Mouse (Mus musculus): ENCODE measurements around the gene Ildr2. TPM values are rescaled to one million over a fixed set of nuclear protein-coding genes. Genes with fewer than 3 reads are reported as not detected.

Ildr2 gene
- polyA plus RNA-seq, 1 experiment: 0.23 TPM

GRCm38 (mm10) chr1:166282597-166283210, 28.8 kb downstream of the Ildr2 start:
- H3K4me1 ChIP-seq (ENCODE audit: control insufficient read depth, insufficient read depth, insufficient read length): no peaks in the 10 kb centered on the region
- TF ChIP-seq CTCF (IDR thresholded peaks at IDR 0.05; ENCODE audit: extremely low read depth, insufficient read depth, insufficient read length, insufficient replicate concordance): no peak
- no peak for TF ChIP-seq POLR2A (IDR thresholded peaks at IDR 0.05; ENCODE audit: low read depth, low read length)
- no peak overlapping the region for H3K4me3 ChIP-seq (ENCODE audit: extremely low read depth, insufficient read depth, insufficient read length)
- WGBS: 28% methylated on average over 22 of the region's 22 CpGs
- H3K36me3 ChIP-seq (ENCODE audit: control insufficient read depth, insufficient read depth, low read length): no peaks in the 10 kb centered on the region
- H3K27ac ChIP-seq (ENCODE audit: insufficient read depth, low read length): no peak overlapping the region
- no peak for DNase-seq (ENCODE audit: low read depth in 1 of 2, low spot score in 2 of 2)
- H3K27me3 ChIP-seq (ENCODE audit: control insufficient read depth, insufficient read depth, low read length): 0 out of 2 replicates have a peak, but pooled peaks cover 2% of the 10 kb centered on the region

- 95% methylated on average over 6 of the region's 6 CpGs for WGBS
- DNase-seq (ENCODE audit: low read depth in 1 of 2, low spot score in 2 of 2): no peak
- TF ChIP-seq POLR2A (IDR thresholded peaks at IDR 0.05; ENCODE audit: low read depth, low read length): no peak
- TF ChIP-seq CTCF (IDR thresholded peaks at IDR 0.05; ENCODE audit: extremely low read depth, insufficient read depth, insufficient read length, insufficient replicate concordance): no peak
Observed at GRCm38 (mm10) chr1:166283451-166283850, 29.5 kb downstream of the Ildr2 start.

DNA sequence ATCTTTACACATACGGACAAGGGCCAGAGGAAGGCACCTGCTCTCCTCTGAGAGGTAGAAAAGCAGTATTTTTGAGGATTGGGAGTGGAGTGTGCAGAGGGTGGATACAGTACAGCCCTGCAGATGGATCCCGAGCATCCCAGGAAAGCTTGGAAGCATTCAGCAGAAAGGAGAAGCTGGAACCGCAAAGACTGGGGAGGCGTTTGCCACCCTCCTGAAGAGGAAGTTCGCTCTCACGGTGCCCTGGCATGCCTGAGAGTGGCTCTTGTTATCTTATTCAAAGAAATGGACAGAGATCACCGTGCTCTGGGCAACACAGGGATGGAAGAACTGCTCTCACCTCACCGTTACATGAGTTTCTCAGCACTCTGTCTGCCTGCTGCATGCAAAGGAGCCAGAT, 30.5 kb downstream of the Ildr2 start:
- Histone ChIP-seq H3K27ac (ENCODE audit: insufficient read depth, low read length) (no peak overlapping the region), H3K4me3 (ENCODE audit: extremely low read depth, insufficient read depth, insufficient read length) (no peak overlapping the region), H3K36me3 (ENCODE audit: control insufficient read depth, insufficient read depth, low read length) (no peaks in the 10 kb centered on the region), H3K4me1 (ENCODE audit: control insufficient read depth, insufficient read depth, insufficient read length) (no peaks in the 10 kb centered on the region), H3K27me3 (ENCODE audit: control insufficient read depth, insufficient read depth, low read length) (0 out of 2 replicates have a peak, but pooled peaks cover 2% of the 10 kb centered on the region)
- TF ChIP-seq CTCF (IDR thresholded peaks at IDR 0.05; ENCODE audit: extremely low read depth, insufficient read depth, insufficient read length, insufficient replicate concordance) (no peak), POLR2A (IDR thresholded peaks at IDR 0.05; ENCODE audit: low read depth, low read length) (no peak)
- 23% methylated on average over 8 of the region's 8 CpGs for WGBS
- DNase-seq (ENCODE audit: low read depth in 1 of 2, low spot score in 2 of 2): no peak

More at GRCm38 (mm10) chr1:166283451-166283850, 29.5 kb downstream of the Ildr2 start:
- Histone ChIP-seq H3K27ac (ENCODE audit: insufficient read depth, low read length) (no peak overlapping the region), H3K36me3 (ENCODE audit: control insufficient read depth, insufficient read depth, low read length) (no peaks in the 10 kb centered on the region), H3K4me3 (ENCODE audit: extremely low read depth, insufficient read depth, insufficient read length) (no peak overlapping the region), H3K4me1 (ENCODE audit: control insufficient read depth, insufficient read depth, insufficient read length) (no peaks in the 10 kb centered on the region), H3K27me3 (ENCODE audit: control insufficient read depth, insufficient read depth, low read length) (0 out of 2 replicates have a peak, but pooled peaks cover 2% of the 10 kb centered on the region)

DNA sequence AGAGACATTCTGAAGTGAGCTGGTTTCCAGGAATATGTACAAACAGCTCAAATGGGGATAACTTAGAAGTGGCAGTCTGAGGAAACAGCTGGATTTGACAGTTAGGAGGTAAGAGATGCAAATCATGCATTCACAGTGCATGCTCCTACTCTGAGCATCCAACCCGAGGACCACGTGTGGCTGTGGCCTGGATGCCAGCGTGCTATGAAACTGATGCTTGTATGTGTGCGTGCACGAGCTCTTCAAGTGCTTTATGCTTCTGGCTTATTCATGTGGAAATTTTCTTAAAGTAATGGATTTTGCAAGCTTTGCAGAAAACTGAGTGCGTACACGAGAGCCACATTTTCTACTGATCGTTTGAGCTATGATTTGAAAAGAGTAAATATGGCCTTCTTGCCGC, 32.3 kb downstream of the Ildr2 start:
- Histone ChIP-seq H3K4me3 (ENCODE audit: extremely low read depth, insufficient read depth, insufficient read length) (no peak overlapping the region), H3K4me1 (ENCODE audit: control insufficient read depth, insufficient read depth, insufficient read length) (no peaks in the 10 kb centered on the region), H3K27ac (ENCODE audit: insufficient read depth, low read length) (no peak overlapping the region), H3K36me3 (ENCODE audit: control insufficient read depth, insufficient read depth, low read length) (no peaks in the 10 kb centered on the region), H3K27me3 (ENCODE audit: control insufficient read depth, insufficient read depth, low read length) (no peaks in the 10 kb centered on the region)
- DNase-seq (ENCODE audit: low read depth in 1 of 2, low spot score in 2 of 2): no peak
- TF ChIP-seq CTCF (IDR thresholded peaks at IDR 0.05; ENCODE audit: extremely low read depth, insufficient read depth, insufficient read length, insufficient replicate concordance) (no peak), POLR2A (IDR thresholded peaks at IDR 0.05; ENCODE audit: low read depth, low read length) (no peak)
- WGBS: 89% methylated on average over 9 of the region's 9 CpGs

- TF ChIP-seq CTCF (IDR thresholded peaks at IDR 0.05; ENCODE audit: extremely low read depth, insufficient read depth, insufficient read length, insufficient replicate concordance) (no peak), POLR2A (IDR thresholded peaks at IDR 0.05; ENCODE audit: low read depth, low read length) (no peak)
- Histone ChIP-seq H3K4me1 (ENCODE audit: control insufficient read depth, insufficient read depth, insufficient read length) (no peaks in the 10 kb centered on the region), H3K4me3 (ENCODE audit: extremely low read depth, insufficient read depth, insufficient read length) (no peak overlapping the region), H3K36me3 (ENCODE audit: control insufficient read depth, insufficient read depth, low read length) (no peaks in the 10 kb centered on the region), H3K27me3 (ENCODE audit: control insufficient read depth, insufficient read depth, low read length) (no peaks in the 10 kb centered on the region), H3K27ac (ENCODE audit: insufficient read depth, low read length) (no peak overlapping the region)
- 81% methylated on average over 6 of the region's 6 CpGs for whole genome bisulfite sequencing
- no peak for DNase-seq (ENCODE audit: low read depth in 1 of 2, low spot score in 2 of 2)
Observed at GRCm38 (mm10) chr1:166290562-166290961, 36.6 kb downstream of the Ildr2 start.

DNA sequence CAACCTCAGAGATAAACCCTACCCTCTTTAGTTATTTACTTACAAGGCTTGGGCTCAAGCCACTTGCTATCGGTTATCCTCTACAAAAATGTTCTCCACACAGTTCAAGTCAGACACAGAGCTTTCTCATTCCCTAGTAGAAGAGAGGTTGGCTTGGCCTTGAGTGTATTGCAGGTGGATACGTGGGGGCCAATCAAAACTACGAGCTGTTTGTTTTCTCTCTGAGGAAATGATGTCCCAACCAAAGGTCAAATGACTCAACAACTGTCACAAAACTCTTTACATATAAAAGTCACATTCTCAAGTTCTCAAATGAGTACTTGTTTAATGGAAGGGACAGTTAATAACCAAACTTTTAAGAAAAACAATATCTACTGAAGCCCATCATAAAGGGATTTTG, 39.1 kb downstream of the Ildr2 start:
- Histone ChIP-seq H3K4me3 (ENCODE audit: extremely low read depth, insufficient read depth, insufficient read length) (no peak overlapping the region), H3K27me3 (ENCODE audit: control insufficient read depth, insufficient read depth, low read length) (no peaks in the 10 kb centered on the region), H3K27ac (ENCODE audit: insufficient read depth, low read length) (no peak overlapping the region), H3K4me1 (ENCODE audit: control insufficient read depth, insufficient read depth, insufficient read length) (no peaks in the 10 kb centered on the region), H3K36me3 (ENCODE audit: control insufficient read depth, insufficient read depth, low read length) (no peaks in the 10 kb centered on the region)
- TF ChIP-seq CTCF (IDR thresholded peaks at IDR 0.05; ENCODE audit: extremely low read depth, insufficient read depth, insufficient read length, insufficient replicate concordance) (no peak), POLR2A (IDR thresholded peaks at IDR 0.05; ENCODE audit: low read depth, low read length) (no peak)
- 80% methylated on average over 3 of the region's 3 CpGs for WGBS
- DNase-seq (ENCODE audit: low read depth in 1 of 2, low spot score in 2 of 2): no peak

- DNase-seq (ENCODE audit: low read depth in 1 of 2, low spot score in 2 of 2): no peak
- no peaks in the 10 kb centered on the region for H3K36me3 ChIP-seq (ENCODE audit: control insufficient read depth, insufficient read depth, low read length)
- H3K4me3 ChIP-seq (ENCODE audit: extremely low read depth, insufficient read depth, insufficient read length): no peak overlapping the region
- H3K27ac ChIP-seq (ENCODE audit: insufficient read depth, low read length): no peak overlapping the region
- H3K4me1 ChIP-seq (ENCODE audit: control insufficient read depth, insufficient read depth, insufficient read length): no peaks in the 10 kb centered on the region
- no peak for TF ChIP-seq POLR2A (IDR thresholded peaks at IDR 0.05; ENCODE audit: low read depth, low read length)
- TF ChIP-seq CTCF (IDR thresholded peaks at IDR 0.05; ENCODE audit: extremely low read depth, insufficient read depth, insufficient read length, insufficient replicate concordance): no peak
- 80% methylated on average over 7 of the region's 7 CpGs for WGBS
- H3K27me3 ChIP-seq (ENCODE audit: control insufficient read depth, insufficient read depth, low read length): no peaks in the 10 kb centered on the region
Observed at GRCm38 (mm10) chr1:166295548-166295947, 41.6 kb downstream of the Ildr2 start.

Measured in spleen, adult 2 months (tissue).